Mouse (Mus musculus) liver, embryonic 16.5 days (tissue): ENCODE measurements around the gene Apoc2. TPM values are rescaled to one million over a fixed set of nuclear protein-coding genes. Genes with fewer than 3 reads are reported as not detected.

Experiments
- ATAC-seq: fragments of 200-750 bp; cut with Nextera tagmentation; 2 replicates; pipeline ENCODE4 v1.8.0; 2017; ENCODE audit warnings: low read depth, mild to moderate bottlenecking, moderate number of reproducible peaks, moderate library complexity
- H3K27ac ChIP-seq: fragments of 300-500 bp; sonication (generic); 2 replicates; pipeline ENCODE4 v1.5.1; 2014; ENCODE audit warnings: mild to moderate bottlenecking, low read length
- H3K27me3 ChIP-seq: fragments of 300-500 bp; sonication (generic); 2 replicates; pipeline ENCODE4 v1.6.1; 2014; ENCODE audit warnings: low read depth, low read length, mixed read lengths; ENCODE audit not compliant: control insufficient read depth, insufficient read depth
- H3K36me3 ChIP-seq: fragments of 300-500 bp; sonication (generic); 2 replicates; pipeline ENCODE4 v1.6.1; 2014; ENCODE audit warnings: mild to moderate bottlenecking; ENCODE audit not compliant: control insufficient read depth, insufficient read depth
- H3K4me1 ChIP-seq: fragments of 300-500 bp; sonication (generic); 2 replicates; pipeline ENCODE4 v1.6.1; 2014; ENCODE audit warnings: low read depth, low read length, mixed read lengths; ENCODE audit not compliant: control insufficient read depth
- H3K4me2 ChIP-seq: fragments of 300-500 bp; sonication (generic); 2 replicates; pipeline ENCODE4 v1.6.1; 2014; ENCODE audit warnings: low read depth, low read length, mixed read lengths
- H3K4me3 ChIP-seq: fragments of 300-500 bp; sonication (generic); 2 replicates; pipeline ENCODE4 v1.5.1; 2014; ENCODE audit warnings: low read depth, mild to moderate bottlenecking, low read length
- H3K9ac ChIP-seq: fragments of 300-500 bp; sonication (generic); 2 replicates; pipeline ENCODE4 v1.6.1; 2014; ENCODE audit warnings: low read depth, low read length
- H3K9me3 ChIP-seq: fragments of 300-500 bp; sonication (generic); replicated peaks from 2 replicates; pipeline ENCODE4 v1.6.1; 2016; ENCODE audit warnings: low read length; ENCODE audit not compliant: control insufficient read depth
- WGBS: fragments of 180-500 bp; shearing (Covaris S2); extraction: QIAGEN DNeasy Blood & Tissue Kit; methylation state at CpG from one replicate; pipeline ENCODE4 v1.1.7; 2014; ENCODE audit not compliant: insufficient replicate concordance; 5-methylcytosine and 5-hydroxymethylcytosine counted together
- polyA plus RNA-seq: library from polyadenylated mRNA; unstranded; fragments of >200 nt; fragmentation: Nextera tagmentation; extraction: Ambion mirVana; gene quantifications from 2 replicates; pipeline ENCODE4 v1.2.1, GENCODE M21; 2015

Apoc2 gene
- polyA plus RNA-seq, 1 experiment from 2014 or later: 1,344 TPM

GRCm38 (mm10) chr7:19715239-19716054 lies 37.7 kb upstream of the Apoc2 start, which contains the start of gene Tomm40:
TSS of gene Tomm40 (minus strand) at chr7:19715438.
- Histone ChIP-seq H3K9ac (peak within 1 kb of the TSS; percentile 87), H3K9me3 (no peaks in the 10 kb centered on the region), H3K27me3 (no peaks in the 10 kb centered on the region), H3K4me2 (peak within 1 kb of the TSS; percentile 98), H3K4me3 (peak within 1 kb of the TSS; percentile 98), H3K27ac (peak within 1 kb of the TSS; percentile 73), H3K4me1 (peaks cover 24% of the 10 kb centered on the region), H3K36me3 (peaks cover 23% of the 10 kb centered on the region)
- peak; percentile 96 for ATAC-seq
- under 1% methylated on average over 59 of the region's 59 CpGs for WGBS

- no peaks in the 10 kb centered on the region for H3K27me3 ChIP-seq
- peak overlapping the region; percentile 98 for H3K4me2 ChIP-seq
- no peak for ATAC-seq
- peaks cover 24% of the 10 kb centered on the region for H3K4me1 ChIP-seq
- H3K4me3 ChIP-seq: peak overlapping the region; percentile 98
- peak overlapping the region; percentile 87 for H3K9ac ChIP-seq
- no peaks in the 10 kb centered on the region for H3K9me3 ChIP-seq
- H3K27ac ChIP-seq: peak overlapping the region; percentile 73
- H3K36me3 ChIP-seq: peaks cover 25% of the 10 kb centered on the region
- under 1% methylated on average over 39 of the region's 39 CpGs for WGBS
Measured at GRCm38 (mm10) chr7:19714836-19715235, 37.1 kb upstream of the Apoc2 start.

GRCm38 (mm10) chr7:19713598-19713997 lies 35.9 kb upstream of the Apoc2 start:
- 71% methylated on average over 9 of the region's 9 CpGs for WGBS
- H3K9ac ChIP-seq: no peak overlapping the region
- no peak overlapping the region for H3K4me2 ChIP-seq

GRCm38 (mm10) chr7:19713196-19713595 lies 35.5 kb upstream of the Apoc2 start:
- Histone ChIP-seq H3K4me3 (no peak overlapping the region), H3K27ac (no peak overlapping the region), H3K4me2 (no peak overlapping the region), H3K36me3 (peaks cover 32% of the 10 kb centered on the region), H3K4me1 (peaks cover 24% of the 10 kb centered on the region), H3K9me3 (no peaks in the 10 kb centered on the region), H3K9ac (no peak overlapping the region), H3K27me3 (no peaks in the 10 kb centered on the region)
- WGBS: 40% methylated on average over 4 of the region's 4 CpGs
- no peak for ATAC-seq

More at GRCm38 (mm10) chr7:19713598-19713997, 35.9 kb upstream of the Apoc2 start:
- peaks cover 32% of the 10 kb centered on the region for H3K36me3 ChIP-seq
- ATAC-seq: no peak
- H3K27me3 ChIP-seq: no peaks in the 10 kb centered on the region
- H3K27ac ChIP-seq: no peak overlapping the region
- H3K9me3 ChIP-seq: no peaks in the 10 kb centered on the region
- H3K4me3 ChIP-seq: no peak overlapping the region
- peaks cover 24% of the 10 kb centered on the region for H3K4me1 ChIP-seq

GRCm38 (mm10) chr7:19712414-19712813 lies 34.7 kb upstream of the Apoc2 start:
- Histone ChIP-seq H3K4me1 (peaks cover 24% of the 10 kb centered on the region), H3K9me3 (no peaks in the 10 kb centered on the region), H3K4me2 (no peak overlapping the region), H3K27me3 (no peaks in the 10 kb centered on the region), H3K27ac (no peak overlapping the region), H3K36me3 (peaks cover 32% of the 10 kb centered on the region), H3K4me3 (no peak overlapping the region), H3K9ac (no peak overlapping the region)
- ATAC-seq: no peak
- WGBS: 71% methylated on average over 4 of the region's 4 CpGs

GRCm38 (mm10) chr7:19710650-19711049 lies 32.9 kb upstream of the Apoc2 start:
- Histone ChIP-seq H3K4me3 (no peak overlapping the region), H3K4me1 (peaks cover 16% of the 10 kb centered on the region), H3K36me3 (peaks cover 32% of the 10 kb centered on the region), H3K27me3 (no peaks in the 10 kb centered on the region), H3K9me3 (no peaks in the 10 kb centered on the region), H3K9ac (no peak overlapping the region), H3K27ac (no peak overlapping the region), H3K4me2 (no peak overlapping the region)
- 73% methylated on average over 10 of the region's 10 CpGs for WGBS
- no peak for ATAC-seq

GRCm38 (mm10) chr7:19705271-19705670 lies 27.5 kb upstream of the Apoc2 start:
- H3K4me1 ChIP-seq: peaks cover 18% of the 10 kb centered on the region
- WGBS: 83% methylated on average over 7 of the region's 7 CpGs
- no peak overlapping the region for H3K4me2 ChIP-seq
- H3K27ac ChIP-seq: no peak overlapping the region
- H3K9me3 ChIP-seq: no peaks in the 10 kb centered on the region
- no peak for ATAC-seq
- peaks cover 7% of the 10 kb centered on the region for H3K36me3 ChIP-seq
- no peaks in the 10 kb centered on the region for H3K27me3 ChIP-seq
- H3K9ac ChIP-seq: no peak overlapping the region
- H3K4me3 ChIP-seq: no peak overlapping the region

- Histone ChIP-seq H3K4me3 (no peak overlapping the region), H3K36me3 (peaks cover 7% of the 10 kb centered on the region)
- 77% methylated on average over 4 of the region's 4 CpGs for WGBS
Measured at GRCm38 (mm10) chr7:19704475-19704874, 26.7 kb upstream of the Apoc2 start.

GRCm38 (mm10) chr7:19702859-19703555 lies 25.3 kb upstream of the Apoc2 start:
- peaks cover 31% of the 10 kb centered on the region for H3K4me1 ChIP-seq
- H3K27ac ChIP-seq: no peak overlapping the region
- no peak overlapping the region for H3K4me2 ChIP-seq
- H3K9me3 ChIP-seq: no peaks in the 10 kb centered on the region
- H3K4me3 ChIP-seq: no peak overlapping the region
- WGBS: 71% methylated on average over 16 of the region's 16 CpGs
- no peak for ATAC-seq
- no peaks in the 10 kb centered on the region for H3K27me3 ChIP-seq
- no peaks in the 10 kb centered on the region; the same call in 1 of the 2 replicates for H3K36me3 ChIP-seq
- no peak overlapping the region for H3K9ac ChIP-seq

More at GRCm38 (mm10) chr7:19704475-19704874, 26.7 kb upstream of the Apoc2 start:
- ATAC-seq: no peak
- Histone ChIP-seq H3K9me3 (no peaks in the 10 kb centered on the region), H3K4me1 (peaks cover 26% of the 10 kb centered on the region), H3K27me3 (no peaks in the 10 kb centered on the region), H3K4me2 (no peak overlapping the region), H3K27ac (no peak overlapping the region), H3K9ac (no peak overlapping the region)
